Mouse (Mus musculus): ENCODE measurements around the gene Pira2.
"Not testable (repeated sequence)": the region's sequence is repeated elsewhere in the genome, so short reads cannot be mapped to it uniquely, and the experiment has no call there.

The Pira2 gene

GRCm38 (mm10) chr7:3844951-3845350, at the start of gene Pira2:
Gene Pira2 (minus strand): TSS chr7:3845051.
- not testable (repeated sequence) for DNase-seq (ENCODE audit: low spot score)

- DNase-seq (ENCODE audit: low spot score), result not testable (repeated sequence)
These were observed 30.2 kb upstream of the Pira2 start for GRCm38 (mm10) chr7:3875032-3875431.

GRCm38 (mm10) chr7:3837854-3838253, 7.0 kb downstream of the Pira2 start:
- not testable (repeated sequence) for DNase-seq (ENCODE audit: low spot score)

GRCm38 (mm10) chr7:3830633-3831032, 14.2 kb downstream of the Pira2 start:
- DNase-seq (ENCODE audit: low spot score), result not testable (repeated sequence)

GRCm38 (mm10) chr7:3825599-3825998, 19.3 kb downstream of the Pira2 start, which contains the start of gene Gm15448:
Gene Gm15448 (minus strand): TSS chr7:3825687.
- DNase-seq (ENCODE audit: low spot score), result not testable (repeated sequence)

GRCm38 (mm10) chr7:3811912-3812311, 32.9 kb downstream of the Pira2 start:
- not testable (repeated sequence) for DNase-seq (ENCODE audit: low spot score)

- not testable (repeated sequence) for DNase-seq (ENCODE audit: low spot score)
These were observed 41.9 kb downstream of the Pira2 start for GRCm38 (mm10) chr7:3802935-3803334.

GRCm38 (mm10) chr7:3799940-3800339, 44.9 kb downstream of the Pira2 start:
- DNase-seq (ENCODE audit: low spot score), result not testable (repeated sequence)

- DNase-seq (ENCODE audit: low spot score), result not testable (repeated sequence)
These were observed 48.6 kb downstream of the Pira2 start for GRCm38 (mm10) chr7:3796286-3796685.

All from ovary, adult 18-20 months (tissue).